Mouse (Mus musculus) urinary bladder, postnatal 36 days (tissue): ENCODE data around the gene D630036H23Rik.
"Not testable (repeated sequence)": the region's sequence is repeated elsewhere in the genome, so short reads cannot be mapped to it uniquely, and the experiment has no call there.

Experiments
- DNase-seq, 2 experiments: peaks; one replicate each; pipeline ENCODE4 v3.0.0; 2022; ENCODE audit warnings: low spot score in 2 of 2, mixed read lengths in 1 of 2

D630036H23Rik gene

GRCm38 (mm10) chr12:36381441-36382340 is at the start of gene D630036H23Rik, which contains the start of gene Ispd:
D630036H23Rik (minus strand) TSS chr12:36382181.
Ispd (plus strand) TSS chr12:36381450.
- DNase-seq, result peak; percentile 83 to 87

DNA sequence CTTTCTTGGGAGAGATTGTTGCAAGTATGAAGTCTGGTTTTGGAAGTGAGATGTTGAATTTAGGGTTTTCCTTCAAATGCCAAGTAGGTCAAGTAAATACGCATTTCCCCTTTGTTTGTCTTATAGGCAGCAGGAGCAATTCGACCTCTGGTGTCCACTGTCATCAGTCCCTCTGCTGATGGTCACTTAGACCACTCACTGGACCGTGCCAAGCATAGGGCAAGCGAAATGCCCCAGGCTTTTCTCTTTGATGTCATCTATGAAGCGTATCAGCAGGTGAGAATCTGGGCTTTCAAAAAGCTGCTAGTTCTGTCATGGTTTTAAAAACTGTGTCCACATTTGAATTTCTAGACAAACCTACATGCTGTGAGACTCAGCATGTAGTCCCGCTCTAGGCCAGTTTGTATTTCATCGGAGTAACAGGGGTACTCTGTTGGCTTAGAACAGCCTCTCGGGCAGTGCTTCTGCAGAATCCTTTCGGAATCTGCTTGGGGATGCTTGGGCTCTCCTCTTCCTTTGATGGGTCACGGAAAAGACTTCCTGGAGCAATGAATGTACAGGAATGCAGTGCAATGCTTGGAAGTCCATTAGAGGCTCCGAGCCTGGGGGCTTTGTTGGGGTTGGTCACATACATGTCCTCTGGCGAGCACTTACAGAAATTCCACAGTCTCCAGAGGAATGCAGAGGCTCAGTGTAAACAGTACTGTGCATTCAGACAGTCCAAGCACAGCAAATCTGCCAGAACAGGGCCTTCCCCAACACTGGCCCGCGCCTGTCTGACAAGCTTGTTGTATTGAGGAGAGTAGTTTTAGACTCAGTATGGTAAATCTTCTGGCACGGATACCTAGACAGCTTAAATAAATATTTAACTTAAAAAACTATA is 44.4 kb upstream of the D630036H23Rik start:
- DNase-seq, result no peak

GRCm38 (mm10) chr12:36425258-36425657 is 43.3 kb upstream of the D630036H23Rik start:
- DNase-seq, result no peak

DNA sequence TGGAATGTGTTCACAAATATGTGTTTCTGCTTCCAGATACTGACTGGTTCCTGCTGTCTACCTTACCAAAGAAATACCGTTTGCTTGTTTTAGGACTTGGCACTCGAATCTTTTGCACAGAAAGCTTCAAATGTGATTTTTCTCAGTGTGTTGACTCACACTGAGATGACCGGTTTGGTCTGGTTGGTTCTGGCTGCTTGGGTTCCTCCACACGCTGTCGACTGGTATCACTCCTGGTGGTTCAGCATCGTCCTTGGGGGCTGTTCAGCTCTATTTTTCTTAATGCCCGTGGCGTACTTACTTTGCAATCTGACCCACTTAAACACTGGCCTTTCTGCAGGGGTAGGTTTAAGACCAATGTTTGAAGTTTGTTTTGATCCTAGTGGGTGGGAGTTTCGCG is 41.7 kb upstream of the D630036H23Rik start:
- DNase-seq, result no peak

DNA sequence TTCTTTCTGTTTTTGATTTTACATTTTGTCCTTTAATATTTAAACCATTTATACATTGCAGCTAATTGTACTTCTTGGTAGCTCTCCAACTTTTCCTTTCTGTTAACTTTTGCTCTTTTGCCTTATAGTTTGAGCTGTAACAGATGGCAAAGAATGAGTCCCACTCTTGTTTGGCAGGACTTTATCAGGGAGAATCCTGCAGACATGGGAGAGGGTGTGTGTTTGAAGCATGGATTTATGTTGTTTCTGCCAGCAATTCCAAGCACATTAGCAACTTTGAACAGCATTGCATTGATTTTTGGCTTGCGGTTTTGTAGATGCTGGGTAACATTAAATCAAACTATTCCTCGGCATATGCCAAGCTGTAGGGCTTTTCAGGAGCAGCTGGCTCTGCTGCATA is 13.1 kb upstream of the D630036H23Rik start:
- no peak for DNase-seq

DNA sequence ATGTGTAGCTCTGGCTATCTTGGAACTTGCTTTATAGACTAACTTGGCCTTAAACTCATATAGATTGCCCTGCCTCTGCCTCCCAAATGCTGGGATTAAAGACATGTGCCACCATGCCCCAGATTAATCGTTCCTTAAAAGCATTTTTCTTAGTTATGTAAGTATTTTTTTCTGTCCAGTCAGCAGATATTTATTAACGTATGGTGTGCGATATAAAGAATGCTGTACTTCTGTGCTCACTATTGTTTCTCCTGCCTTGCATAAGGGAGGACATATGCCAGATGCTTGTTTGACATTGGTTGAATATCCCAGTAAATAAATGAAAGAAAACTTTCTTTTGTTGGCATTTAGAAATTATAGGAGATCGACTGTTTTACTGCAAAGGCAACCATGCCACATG is 5.0 kb upstream of the D630036H23Rik start:
- DNase-seq, result no peak

GRCm38 (mm10) chr12:36385386-36385785 is 3.4 kb upstream of the D630036H23Rik start:
- DNase-seq, result no peak

GRCm38 (mm10) chr12:36380806-36381205 is 1.2 kb downstream of the D630036H23Rik start:
- DNase-seq, result no peak

DNA sequence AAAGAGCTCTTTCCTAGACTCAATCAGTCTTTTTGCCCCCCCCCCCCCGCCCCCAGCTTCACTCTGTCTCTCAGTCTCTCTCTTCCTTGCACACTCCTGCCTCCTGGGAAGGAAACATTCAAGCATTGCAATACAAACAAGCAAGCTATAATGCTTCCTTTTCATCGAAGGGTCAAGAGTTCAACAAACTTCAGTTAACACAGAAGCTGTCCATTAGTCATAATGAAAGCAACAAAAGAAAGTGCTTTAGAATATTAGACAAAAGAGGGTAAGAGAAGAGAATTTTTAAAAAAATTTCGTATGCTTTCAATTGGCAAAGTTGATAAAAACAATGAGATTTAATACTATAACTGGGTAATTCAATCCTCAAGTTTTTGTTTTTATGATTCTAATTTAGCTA is 1.7 kb downstream of the D630036H23Rik start:
- DNase-seq, result no peak

DNA sequence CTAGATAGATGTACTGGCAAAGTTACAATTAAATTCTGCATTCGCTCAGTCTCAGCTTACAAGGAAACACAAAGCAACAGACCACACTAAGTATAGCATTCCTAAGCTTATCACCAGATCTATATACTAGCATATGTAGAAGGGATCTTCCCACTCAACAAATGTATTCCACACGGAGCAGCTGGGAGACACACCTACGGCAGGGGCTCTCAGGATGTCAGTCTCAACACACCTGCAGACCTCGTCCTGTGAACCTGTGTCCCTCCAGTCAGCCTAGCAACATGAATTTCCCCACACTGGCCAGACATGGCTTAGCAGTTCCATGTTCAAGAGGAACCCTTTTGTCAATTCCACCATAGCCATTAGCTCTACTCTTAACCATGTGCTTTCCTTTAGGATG is 5.6 kb downstream of the D630036H23Rik start:
- DNase-seq, result not testable (repeated sequence)

- DNase-seq, result no peak
These were observed 8.6 kb downstream of the D630036H23Rik start for GRCm38 (mm10) chr12:36373237-36373998.

DNA sequence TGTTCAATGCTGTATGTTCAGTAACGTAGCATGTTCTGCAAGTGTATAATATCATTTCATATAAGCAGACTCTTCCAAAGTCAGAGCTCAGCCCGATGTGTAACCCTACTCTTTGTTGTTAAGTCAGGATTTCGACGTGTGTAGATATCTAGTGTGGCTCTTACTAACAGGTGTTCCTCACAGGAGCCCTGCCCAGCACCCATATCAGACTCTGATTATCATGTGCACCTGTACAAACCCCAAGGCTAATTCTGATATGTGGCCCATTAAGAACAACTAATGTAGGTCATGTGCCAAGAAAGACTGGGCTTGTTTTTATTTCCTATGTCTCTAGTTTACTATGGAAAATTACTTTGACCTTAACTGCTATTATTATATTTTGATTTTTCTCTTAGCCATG is 18.0 kb downstream of the D630036H23Rik start:
- no peak for DNase-seq

- no peak for DNase-seq
These were observed 21.3 kb downstream of the D630036H23Rik start for GRCm38 (mm10) chr12:36360693-36361092.

DNA sequence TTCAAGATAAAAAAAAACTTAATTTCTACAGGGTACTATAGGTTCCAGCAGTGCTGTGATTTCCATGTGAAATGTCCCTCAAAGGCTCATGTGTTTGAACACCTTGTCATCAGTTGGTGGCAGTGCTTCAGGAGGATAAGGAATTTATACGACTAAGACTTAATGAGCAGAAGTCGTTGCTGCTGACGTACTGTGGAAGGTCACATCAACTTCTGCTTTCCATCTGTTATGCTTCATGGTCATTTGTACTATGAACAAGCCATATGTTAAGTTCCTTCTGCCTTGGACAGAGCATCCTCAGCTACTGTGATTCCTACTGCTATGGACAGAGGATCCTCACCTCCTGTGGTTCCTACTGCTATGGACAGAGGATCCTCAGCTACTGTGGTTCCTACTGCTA is 21.9 kb downstream of the D630036H23Rik start:
- DNase-seq, result no peak

DNA sequence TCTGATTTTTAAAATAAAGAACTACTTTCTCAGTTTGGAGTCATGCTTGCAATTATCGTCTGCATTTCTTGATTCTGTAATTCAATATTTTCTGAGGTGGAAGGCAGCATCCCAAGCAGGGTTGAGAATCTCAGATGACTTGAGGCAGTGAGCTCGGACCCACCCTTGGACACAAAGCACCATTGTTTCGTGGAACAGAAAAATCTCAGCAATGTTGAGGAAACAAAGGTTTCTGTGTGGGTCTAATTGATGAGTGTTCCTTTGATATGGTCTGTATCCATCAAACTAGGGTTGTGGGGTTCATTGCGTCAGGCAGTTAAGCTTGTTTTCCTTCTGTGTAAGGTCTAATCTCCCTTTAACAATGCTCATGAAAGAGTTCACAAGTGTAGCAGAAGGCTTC is 37.9 kb downstream of the D630036H23Rik start:
- DNase-seq, result no peak

GRCm38 (mm10) chr12:36333837-36334281 is 48.1 kb downstream of the D630036H23Rik start:
- no peak for DNase-seq

- no peak for DNase-seq
These were observed 49.3 kb downstream of the D630036H23Rik start for GRCm38 (mm10) chr12:36332676-36333075.
